Mouse (Mus musculus): Measurements from ENCODE around the gene Gm49361.
A peak's percentile ranks its signal among the peaks of the same experiment; 100 is the strongest.
"Not testable (repeated sequence)": the region's sequence is repeated elsewhere in the genome, so short reads cannot be mapped to it uniquely, and the experiment has no call there.

Gene Gm49361

DNA sequence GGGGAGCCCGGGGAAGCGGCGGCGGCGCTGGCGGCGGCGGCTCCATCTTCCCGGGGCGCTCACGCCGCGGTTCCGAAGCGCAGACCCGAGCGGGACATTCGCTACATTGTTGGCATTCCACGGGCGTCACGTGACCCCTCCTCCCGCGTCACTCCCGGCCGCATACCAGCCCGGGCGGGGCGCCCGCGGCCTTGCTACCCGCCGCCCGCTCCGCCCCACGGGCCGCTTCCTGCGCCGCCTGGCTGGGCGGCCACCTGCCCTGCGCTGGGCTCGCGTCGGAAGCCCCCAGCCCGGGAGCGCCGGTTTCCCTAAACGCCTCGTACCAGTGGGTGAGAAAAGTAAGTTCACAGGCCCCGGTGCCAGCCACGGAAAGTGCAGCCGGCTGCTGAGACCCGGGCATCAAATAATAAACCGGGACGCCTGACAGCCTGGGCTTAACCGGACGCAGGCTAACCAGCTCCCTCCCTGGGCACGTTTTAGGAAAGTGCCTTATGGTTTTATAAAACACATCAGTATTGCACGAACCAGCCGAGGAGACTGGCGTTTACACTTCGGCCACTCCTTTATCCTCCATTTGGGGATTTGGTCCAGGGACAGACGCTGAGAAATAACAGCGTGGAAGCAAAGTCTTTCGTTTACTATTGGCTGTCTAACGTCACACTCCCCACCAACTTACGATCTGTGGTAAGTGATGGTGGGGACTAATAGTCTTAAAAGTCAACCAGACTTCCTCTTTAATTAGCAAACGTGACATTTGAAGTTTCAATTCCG lies at the start of gene Gm49361:
TSS of gene Gm49361 (minus strand) at position 103 of the 771 bp plus-strand sequence.
- DNase-seq = peak; percentile 96

DNA sequence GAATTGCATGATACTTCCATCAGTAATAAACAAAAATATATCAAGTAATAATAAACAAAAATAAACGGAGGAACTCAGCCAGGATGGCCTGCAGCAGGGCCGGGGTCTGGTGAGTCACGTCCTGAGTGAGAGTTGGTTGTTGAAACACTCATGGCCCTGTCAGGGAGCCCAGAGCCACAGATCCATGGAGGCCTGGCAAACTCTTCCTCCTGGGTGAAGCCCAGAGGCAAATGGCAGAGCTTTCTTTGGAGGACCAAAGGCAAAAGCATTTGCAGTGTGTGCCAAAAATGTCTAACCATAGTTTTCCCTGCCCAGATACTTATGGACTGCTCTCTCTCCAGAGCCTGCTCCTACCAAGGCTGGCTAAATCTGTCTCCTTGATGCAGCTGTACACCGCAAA lies 45.3 kb upstream of the Gm49361 start:
- DNase-seq = no peak

DNA sequence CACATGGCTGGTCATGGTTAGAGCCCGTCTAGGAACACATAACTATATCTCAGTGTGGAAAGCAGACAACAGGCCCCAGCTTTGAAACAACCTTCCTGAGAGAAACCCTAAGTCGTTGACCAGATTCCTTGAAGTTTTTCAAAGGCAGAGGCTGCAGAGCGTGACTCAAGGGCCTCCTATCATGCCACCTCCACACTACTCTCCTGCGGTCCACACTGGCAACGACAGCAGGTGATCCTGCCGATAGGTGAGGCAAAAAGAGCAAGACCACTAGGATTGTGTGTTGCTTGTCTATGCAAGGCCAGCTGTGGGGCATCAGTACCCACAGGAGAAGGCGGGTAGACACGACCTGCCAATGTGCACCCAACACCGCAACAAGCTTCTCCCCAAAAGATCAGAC lies 43.9 kb upstream of the Gm49361 start:
- no peak for DNase-seq

DNA sequence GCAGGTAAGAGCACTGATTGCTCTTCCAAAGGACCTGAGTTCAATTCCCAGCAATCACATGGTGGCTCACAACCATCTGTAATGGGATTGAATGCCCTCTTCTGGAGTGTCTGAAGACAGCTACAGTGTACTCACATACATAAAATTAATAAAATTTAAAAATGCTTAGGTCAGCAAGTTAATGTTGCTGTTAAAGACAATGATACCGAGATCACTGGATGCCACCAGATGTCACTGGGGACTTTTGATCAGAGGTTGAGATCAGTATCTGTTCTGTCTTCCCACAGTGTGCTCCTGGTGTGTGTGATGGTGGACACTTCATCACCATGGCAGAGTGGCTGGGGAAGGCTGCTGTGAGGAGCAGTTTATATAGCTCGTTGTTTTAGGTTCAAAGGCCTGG lies 43.4 kb upstream of the Gm49361 start:
- no peak for DNase-seq

DNA sequence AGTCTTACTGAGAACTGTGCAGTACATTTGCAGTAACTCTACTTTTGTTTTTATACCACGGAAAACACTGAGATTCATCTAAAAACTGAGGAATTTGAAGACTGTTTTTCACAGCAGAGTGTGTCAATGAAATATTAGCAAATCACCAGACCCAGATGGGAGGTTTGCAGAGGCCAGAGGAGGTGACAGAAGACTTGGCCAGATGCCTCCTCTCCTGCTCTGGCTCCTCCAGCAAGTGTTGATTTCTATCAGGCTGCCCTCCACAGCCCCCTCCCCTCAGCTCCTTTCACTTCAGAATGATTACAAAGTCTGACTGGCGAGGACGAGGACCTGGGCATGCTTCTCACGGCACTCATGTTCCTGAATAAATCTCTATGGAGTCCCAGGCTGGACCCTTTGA lies 41.5 kb upstream of the Gm49361 start:
- no peak for DNase-seq

DNA sequence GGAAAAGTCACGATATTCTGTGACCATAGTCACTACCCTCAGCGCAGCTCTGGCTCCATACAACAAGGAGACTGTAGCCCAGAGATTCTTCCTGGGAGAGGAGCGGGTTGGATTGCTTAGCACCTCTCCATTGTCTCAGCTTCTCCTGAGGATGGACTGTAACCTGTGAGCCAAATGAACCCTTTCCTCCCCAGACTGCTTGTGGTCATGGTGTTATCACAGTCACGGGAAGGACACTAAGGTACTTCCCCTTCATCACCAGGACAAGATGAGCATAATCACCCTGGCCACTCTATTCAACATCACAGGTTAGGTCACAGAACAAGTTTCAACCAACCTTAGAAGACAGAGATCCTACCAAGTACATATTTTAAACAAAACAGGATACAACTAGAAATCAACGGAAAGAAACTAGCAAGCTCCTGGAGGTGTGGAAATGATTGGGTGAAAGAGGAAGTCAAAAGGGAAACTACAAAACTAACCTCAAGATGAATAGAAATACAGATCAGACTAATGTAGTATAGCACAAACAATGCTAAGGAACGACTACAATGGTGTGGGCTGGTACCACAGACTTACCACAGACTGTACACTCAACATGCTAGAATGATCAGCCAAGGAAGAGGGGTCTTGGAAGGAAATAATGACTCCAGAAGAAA lies 26.4 kb upstream of the Gm49361 start:
- DNase-seq = no peak

DNA sequence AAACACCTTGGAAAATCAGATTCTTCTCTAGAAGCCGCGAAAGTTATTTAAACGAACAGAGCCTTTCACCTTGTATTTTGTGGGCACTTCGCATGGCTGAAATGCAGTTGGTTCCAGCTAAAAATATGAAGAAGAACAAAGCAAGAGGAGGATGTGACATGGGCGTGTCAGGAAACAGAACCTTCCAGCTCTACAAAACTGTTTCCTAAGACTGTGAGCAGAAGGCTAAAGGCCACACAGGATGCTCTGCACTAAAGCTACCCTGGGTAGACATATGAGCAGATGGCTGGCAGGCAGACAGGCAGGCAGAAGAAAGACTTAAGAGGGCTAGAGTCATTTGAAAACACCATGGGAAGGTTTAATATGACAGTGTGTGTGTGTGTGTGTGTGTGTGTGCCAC lies 23.2 kb upstream of the Gm49361 start:
- DNase-seq = no peak

DNA sequence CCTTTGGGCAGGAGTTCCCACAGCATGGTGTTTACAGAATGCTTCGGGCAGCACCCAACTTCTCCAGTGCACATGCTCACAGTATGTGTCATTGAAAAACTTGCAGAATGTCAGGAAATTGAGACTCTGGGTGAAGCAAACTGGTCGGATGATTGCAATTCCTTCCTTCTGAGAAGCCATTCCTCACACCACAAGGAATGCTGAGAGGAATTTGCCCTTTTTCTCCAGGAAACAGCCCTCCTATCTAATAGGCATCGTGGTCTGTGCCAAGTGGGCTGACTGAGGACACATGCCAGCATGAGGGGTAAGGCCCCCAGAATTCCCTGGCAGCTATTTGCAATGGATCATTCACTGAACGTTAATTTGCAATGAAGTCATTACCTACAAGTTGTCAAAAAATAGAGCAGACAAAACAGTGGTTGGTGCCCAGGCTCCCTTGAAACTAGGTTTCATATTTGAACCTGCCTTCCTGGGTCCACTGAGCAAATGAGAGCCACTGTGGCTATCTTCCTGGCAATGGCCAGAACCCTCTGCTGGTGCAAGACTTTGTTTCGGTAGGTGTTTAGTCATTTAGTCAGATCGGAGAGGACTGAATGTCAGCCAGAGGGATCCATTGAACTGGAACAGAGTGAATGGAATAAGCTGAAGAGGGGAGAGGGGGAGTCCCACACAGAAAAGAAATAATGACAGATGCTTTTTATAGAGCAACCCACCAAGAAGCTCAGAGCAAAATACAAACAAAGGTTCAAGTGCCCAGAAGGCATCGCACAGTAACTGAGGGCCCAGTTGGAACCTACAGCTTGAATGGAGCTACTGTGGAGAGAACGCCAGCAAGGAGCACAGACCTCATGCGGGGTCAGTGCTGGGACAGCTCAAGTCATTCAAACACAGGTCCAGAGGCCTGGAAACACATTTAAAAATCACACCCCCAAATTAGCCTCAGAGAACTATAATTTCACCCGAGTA lies 14.8 kb upstream of the Gm49361 start:
- DNase-seq = no peak

DNA sequence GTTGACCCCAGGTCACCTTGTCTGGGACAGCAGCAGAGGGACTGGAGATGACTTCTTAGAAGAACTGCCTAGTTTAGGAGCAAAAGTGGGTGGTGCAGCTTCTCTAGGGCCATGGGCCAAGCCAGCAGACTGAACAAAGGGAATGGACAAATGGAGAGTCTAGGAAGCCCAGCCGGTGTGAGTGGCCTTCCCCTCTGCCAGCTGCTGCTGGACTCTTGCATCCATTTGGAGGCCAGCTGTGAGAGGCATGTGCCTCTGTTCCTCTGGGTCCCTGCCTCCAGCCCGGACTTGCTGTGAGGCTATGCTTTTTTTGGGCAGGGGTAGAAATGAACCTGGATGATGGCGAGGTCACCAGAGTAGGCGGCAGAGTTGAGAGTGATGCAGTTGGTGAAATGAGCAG lies 12.3 kb upstream of the Gm49361 start, which contains the start of gene Lats2:
TSS of gene Lats2 (minus strand) at position 152 of the 400 bp plus-strand sequence.
- DNase-seq = no peak

DNA sequence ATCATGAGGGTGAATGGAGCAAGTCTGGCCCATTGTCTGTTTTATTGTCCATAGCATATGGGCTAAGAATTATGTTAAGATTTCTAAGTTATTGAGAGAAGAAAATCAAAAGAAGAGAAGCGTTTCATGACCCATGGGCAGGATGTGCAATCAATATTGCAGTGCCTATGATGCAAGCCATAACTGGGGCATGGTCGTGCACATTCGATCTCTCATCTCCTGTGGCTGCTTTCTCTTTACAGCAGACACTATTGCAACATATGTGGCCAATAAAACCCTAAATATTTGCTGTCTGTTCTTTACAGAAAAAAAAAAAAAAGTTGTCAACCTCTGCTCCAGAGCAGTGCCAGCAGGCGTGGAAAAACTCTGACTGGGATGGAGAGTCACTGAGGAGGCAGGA lies 10.2 kb upstream of the Gm49361 start:
- DNase-seq = no peak

DNA sequence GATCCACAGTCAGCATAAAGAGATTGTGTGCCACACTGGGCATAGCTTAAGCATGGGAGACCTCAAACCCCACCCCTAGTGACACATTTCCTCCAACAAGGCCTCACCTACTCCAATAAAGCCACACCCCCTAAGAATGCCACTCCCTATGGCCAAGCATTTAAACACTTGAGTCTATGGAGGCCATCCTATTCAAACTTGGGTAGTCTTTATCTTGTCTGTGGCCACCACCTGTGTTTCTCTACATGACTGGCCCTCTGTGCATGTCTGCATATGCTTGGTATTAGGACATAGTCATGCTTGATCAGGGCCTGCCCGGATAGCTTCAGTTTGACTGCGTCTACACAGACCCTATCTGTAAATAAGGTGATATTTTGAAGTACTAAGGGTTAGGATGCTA lies 9.8 kb upstream of the Gm49361 start:
- no peak for DNase-seq

DNA sequence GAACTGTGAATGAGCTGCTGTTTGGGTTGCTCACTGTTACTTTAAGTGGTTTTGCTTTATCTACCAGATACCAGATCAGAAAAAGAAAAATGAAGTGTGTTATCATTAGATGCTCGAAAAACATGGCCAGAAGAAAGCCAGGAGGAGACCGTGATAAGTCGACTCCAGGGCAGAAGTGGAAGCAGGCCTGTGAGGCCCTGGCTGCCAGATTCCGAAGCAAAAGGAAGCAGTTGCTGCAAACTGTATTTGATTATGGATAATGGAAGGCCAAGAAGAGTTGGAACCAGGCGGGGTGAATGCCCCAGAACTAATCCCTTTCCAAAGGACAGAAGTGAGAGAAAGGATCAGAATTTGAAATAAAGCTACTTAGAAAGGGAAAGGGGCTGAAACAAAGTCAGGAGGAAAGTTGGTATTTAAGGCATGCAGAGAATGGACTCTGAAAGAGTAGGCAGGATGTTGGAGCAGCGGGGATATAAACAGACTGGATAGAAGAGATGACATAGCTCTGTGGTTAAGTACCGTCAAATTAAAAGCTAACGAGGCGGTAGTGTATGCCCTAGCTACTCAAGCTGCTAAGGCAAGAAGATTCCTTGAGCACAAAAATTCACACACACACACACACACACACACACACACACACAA lies 7.6 kb upstream of the Gm49361 start:
- no peak for DNase-seq

DNA sequence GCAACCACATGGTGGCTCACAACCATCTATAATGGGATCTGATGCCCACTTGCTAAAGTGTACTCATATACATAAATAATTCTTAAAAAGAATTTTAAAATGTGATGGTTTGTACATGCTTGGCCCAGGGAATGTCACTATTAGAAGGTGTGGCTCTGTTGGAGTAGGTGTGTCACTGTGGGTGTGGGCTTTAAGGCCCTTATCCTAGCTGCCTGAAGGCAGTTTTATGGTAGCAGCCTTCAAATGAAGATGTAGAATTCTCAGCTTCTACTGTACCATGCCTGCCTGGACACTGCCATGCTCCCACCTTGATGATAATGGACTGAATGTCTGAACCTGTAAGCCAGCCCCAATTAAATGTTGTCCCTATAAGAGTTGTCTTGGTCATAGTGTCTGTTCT lies 5.1 kb upstream of the Gm49361 start:
- DNase-seq = not testable (repeated sequence)

DNA sequence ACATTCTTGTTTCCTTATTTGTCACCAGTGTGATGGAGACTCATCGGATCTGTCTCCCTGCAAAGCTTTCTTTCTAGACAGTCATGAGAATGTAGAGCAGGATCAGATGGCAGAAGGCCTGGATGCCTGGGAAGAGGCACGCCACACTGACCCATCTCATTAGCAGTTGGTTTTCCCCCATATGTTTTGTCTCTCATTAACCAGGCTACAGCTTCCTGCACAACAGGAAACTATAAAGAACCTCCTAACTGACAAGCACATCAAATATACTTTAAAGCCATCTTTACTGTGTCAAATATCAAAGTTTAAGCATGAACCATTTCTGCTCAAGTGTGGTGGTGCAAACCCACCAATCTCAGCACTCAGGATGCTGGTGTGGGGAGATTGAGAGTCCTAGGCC lies 3.6 kb upstream of the Gm49361 start:
- no peak for DNase-seq

DNA sequence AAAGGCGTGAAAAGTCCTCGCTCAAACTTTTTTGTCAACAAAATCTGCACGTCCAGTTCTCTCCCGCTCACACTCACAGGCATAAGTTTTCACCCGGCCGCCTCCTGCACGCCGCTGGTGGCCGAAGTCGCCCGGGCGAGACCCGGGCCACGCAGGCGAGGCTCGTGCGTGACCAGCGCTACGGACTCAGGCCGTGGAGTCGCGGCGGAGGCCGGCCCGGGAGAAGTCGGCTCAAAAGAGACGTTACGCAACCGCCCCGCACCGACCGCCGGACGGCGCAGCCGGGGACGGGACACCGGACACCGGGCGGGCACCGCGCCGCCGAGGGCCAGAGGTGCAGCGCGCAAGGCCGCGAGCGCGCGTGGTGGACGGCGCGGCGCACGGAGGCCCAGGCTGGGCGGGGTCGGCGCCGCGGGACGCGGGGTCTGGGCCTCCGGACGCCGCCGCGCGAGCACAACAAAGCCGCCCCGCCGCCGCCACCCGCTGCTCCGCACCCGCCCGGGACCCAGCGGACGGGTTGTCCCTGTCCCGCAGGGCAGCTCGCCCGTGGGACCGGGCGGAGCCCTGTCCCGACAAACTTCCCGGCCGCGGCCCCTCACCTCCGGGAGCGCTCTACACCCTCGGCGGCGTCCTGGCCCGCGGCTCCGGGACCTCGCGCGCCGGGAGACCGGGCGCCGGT lies 473 bp downstream of the Gm49361 start:
- peak; percentile 76 to 77 for DNase-seq

DNA sequence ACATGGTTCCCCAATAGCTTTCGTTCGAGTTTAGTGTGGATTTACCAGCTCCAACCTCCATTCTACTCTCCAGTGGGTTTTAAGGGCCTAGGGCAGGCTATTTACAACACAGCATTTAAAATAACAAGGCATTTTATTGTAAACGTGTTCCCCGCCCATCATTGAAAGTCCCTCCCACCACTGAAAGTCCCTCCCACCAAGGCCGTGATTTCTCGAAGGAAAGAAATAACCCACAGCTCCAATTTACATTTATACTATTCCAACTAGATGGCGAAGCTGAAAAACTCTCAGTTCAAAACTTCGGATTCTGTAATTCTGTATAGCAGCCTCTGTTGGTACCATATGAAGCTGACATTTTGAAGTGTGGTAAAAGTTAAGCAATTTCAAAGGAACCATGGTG lies 1.4 kb downstream of the Gm49361 start:
- no peak for DNase-seq

DNA sequence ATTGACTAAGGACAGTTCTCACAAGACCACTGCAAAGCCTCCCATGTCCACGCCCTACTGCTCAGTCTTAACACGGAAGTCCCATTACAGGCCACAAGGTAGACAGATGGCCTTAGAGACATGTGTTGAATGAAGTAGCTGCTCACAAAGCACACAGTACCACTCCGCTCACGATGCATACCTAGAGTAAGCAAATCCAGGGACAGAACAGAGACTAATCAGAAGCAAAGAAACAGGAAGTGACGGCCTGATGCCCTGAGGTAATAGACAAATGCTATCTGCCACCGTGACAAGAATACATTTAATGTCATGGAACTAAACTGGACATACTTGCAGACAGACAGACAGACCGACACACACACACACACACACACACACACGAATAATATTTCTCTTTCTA lies 5.3 kb downstream of the Gm49361 start:
- DNase-seq = no peak

DNA sequence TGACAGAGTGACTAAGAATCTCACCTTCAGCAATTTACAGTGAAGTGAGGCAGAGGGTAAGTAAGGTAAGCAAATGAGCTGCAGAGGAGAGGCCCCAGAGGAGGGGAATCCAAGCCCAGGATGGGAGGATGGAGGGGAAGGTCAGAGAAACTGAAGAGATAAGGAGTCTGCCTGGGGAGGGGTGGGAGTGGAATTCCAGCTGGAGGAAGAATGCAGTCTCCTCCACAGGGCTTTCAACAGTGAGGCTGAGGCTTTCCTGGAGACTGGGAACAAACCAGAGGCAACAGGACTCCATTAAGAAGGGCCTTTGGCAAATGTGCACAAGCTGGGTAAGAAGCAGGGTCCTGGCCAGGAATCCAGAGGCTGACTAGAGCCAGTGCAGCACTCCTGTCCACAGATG lies 8.8 kb downstream of the Gm49361 start:
- no peak for DNase-seq

DNA sequence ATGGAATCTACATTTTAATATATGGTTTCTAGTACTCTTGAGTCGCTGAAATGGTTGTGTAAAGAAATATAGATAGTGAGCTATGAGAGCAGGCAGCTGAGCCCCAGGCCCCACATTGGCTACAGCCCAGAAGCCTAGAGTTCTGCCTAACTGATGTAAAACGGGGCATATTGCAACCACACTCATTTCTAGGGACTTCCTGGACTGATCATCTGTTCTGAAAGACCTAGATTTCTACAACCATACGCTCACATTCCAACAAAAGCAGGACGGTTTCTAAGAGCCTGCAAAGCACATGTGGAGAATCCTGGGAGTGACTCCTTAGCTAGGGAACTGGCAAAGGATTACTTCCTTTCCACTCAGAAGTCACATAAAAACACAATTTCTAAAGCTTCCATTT lies 9.8 kb downstream of the Gm49361 start:
- no peak for DNase-seq

DNA sequence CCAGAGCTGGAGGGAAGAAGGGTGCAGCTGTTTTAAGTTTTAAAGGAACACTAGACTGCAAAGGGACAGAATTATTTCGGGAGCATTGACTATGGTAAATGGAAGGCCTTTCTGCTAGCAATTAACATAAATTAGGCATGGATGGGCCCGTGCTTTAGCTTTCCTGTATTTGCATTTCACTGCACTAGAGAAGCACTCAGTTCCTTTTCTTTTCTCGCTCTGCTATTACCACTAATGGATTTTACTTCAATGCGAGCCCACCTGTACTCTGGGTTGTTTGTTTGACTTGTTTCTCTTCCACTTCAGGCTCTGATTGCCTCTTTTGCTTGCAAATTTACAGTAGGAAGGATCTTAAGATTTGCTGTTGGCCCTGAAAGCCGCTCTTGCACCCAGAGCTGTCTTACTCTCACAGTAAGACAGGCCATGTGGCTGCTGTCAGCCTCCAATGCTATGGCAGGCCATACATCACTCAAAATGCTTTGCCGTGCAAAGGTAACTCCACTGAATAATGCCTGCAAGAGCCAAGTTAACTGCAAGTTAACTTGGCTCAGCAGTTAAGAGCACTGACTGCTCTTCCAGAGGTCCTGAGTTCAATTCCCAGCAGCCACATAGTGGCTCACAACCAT lies 13.1 kb downstream of the Gm49361 start:
- no peak for DNase-seq

DNA sequence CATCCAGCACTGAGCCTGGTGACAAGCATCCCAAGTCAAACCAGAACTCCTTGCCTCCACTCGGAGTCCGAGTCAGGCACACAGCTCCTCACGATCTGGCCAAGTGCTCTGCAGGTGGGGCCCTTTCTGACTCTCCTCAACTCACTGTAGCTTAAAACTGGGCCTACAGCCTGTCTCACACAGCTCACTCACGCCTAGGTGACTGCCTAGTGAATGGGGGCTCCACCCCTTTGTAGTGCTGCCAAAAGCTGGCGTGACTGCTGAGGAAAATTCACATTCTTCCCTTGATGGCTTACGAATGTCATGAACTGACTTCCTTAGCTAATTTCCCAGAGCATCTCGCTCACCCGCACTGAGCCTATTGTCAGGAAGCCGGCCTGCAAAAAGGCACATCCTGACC lies 15.4 kb downstream of the Gm49361 start:
- peak in 1 of 2 experiments; percentile 48 for DNase-seq

Measured in cerebellum, postnatal 25 days (tissue).